Mouse (Mus musculus) sigmoid colon, adult 10 weeks (tissue): ENCODE measurements around the gene Spink2. TPM values are rescaled to one million over a fixed set of nuclear protein-coding genes. Genes with fewer than 3 reads are reported as not detected.

Experiments used
- polyA plus RNA-seq: library from polyadenylated mRNA; stranded (reverse); fragments of 350-450 nt; fragmentation: Illumina TruSeq; extraction: RNeasy Lipid Tissue Mini Kit (QIAGEN cat#74804); gene quantifications from one replicate; pipeline ENCODE4 v1.2.3, GENCODE M21; 2014; ENCODE audit warnings: low read depth, low replicate concordance

The Spink2 gene
- not detected for polyA plus RNA-seq

DNA sequence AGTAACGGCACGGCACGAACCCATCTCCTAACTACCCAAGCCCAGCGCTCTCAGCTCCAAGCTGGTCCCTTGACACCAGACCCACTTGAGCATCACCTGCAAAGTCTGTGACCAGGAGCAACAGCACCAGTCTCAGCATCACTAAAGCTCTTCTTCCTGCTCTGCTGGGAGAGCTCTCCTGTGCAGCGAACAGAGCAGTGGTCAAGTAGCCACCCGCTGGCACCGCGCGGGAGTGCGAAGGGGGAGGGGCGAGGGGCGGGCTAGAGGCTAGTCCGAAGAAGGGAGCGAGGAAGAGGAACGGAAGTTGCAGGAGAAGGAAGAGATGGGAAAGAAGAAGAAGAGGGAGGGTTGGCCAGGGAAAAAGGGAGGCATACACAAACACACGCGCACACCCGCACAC, at the start of gene Spink2:
Gene Spink2, minus strand, starts transcription at position 236 of the 400 bp plus-strand sequence.

Other genes starting within 250 kb of the Spink2 start
- gene Srp72, start 236.8 kb downstream of the Spink2 start, polyA plus RNA-seq: 199 TPM
- 1.4 TPM for gene Arl9, start 207.4 kb downstream of the Spink2 start, polyA plus RNA-seq
- not detected for gene Thegl, start 195.4 kb downstream of the Spink2 start, polyA plus RNA-seq
- 25.3 TPM for gene Hopx, start 96.3 kb downstream of the Spink2 start, polyA plus RNA-seq
- 21.9 TPM for gene Rest, start 54.0 kb upstream of the Spink2 start, polyA plus RNA-seq
- 11.9 TPM for gene Noa1, start 98.6 kb upstream of the Spink2 start, polyA plus RNA-seq
- gene Polr2b, start 98.7 kb upstream of the Spink2 start, polyA plus RNA-seq: 53.0 TPM
- 179 TPM for gene Igfbp7, start 196.6 kb upstream of the Spink2 start, polyA plus RNA-seq